Mouse (Mus musculus) hematopoietic multipotent progenitor cell, adult 10-12 weeks (in vitro differentiated cells): ENCODE data around the gene Gm11032. TPM values are rescaled to one million over a fixed set of nuclear protein-coding genes. Genes with fewer than 3 reads are reported as not detected.

Source experiments
- polyA plus RNA-seq: library from polyadenylated mRNA; stranded (reverse); fragments of >175 nt; gene quantifications from 2 replicates; pipeline ENCODE4 v1.2.3, GENCODE M21; 2012; ENCODE audit warnings: low replicate concordance

Gm11032 gene
- polyA plus RNA-seq = not detected in 2 replicates

GRCm38 (mm10) chr11:4620017-4620485, at the start of gene Gm11032:
Gene Gm11032 (plus strand): TSS chr11:4620067.

DNA sequence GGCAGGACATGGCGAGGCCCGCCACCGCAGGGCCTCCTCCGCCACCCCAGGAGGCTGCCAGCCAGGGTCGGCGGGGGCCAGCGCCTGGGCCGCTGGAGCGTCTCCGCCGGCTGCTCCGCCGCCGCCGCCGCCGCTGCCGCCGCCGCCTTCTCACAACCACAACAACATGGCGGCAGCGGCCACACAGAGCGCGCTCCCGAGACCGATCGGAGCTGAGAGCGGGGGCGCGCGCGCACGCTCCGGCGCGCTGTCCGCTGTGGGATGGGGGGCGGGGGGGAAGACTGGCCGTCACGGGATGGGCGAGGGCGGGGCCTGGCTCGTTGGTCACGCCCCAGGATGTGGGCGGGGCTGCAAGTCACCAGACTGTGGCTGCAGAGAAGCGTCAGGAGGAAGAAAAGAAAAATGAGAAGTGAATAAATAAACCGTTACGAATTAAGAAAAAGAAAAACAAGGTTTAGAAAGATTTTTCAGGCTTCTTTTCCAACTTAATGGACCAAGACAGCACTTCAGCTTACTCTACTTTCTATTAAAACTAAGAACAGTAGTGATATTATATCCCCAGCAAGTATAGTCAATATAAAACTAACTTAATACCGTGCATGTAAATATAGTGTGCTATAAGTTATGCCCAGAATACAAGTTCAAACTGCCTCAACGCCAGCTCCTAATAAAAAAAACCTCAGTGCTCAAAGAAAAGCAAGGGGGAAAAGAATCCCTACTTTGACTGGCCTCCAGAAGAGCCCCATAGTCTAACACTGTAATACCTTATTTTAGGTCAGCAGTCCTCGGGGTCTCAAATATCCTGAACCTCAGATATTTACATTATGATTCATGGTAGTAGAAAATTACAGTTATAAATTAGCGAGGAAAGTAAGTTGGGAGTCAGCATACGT, 25.0 kb upstream of the Gm11032 start, which contains the start of gene Mtmr3:
TSS of gene Mtmr3 (minus strand) at position 256 of the 893 bp plus-strand sequence.

GRCm38 (mm10) chr11:4637534-4638234, 17.8 kb downstream of the Gm11032 start, which contains the start of gene Ascc2:
Gene Ascc2 (plus strand): TSS chr11:4637747.

Other genes starting within 250 kb of the Gm11032 start
- gene Hormad2, start 179.0 kb upstream of the Gm11032 start, polyA plus RNA-seq = not detected in 2 replicates
- 19.1 and 29.2 TPM in 2 replicates for gene Mtmr3, start 25.2 kb upstream of the Gm11032 start, polyA plus RNA-seq
- gene Ascc2, start 17.7 kb downstream of the Gm11032 start, polyA plus RNA-seq = 21.9 and 22.2 TPM in 2 replicates
- 25.2 and 35.2 TPM in 2 replicates for gene Uqcr10, start 84.3 kb downstream of the Gm11032 start, polyA plus RNA-seq
- 70.2 and 135 TPM in 2 replicates for gene Zmat5, start 84.6 kb downstream of the Gm11032 start, polyA plus RNA-seq
- gene Cabp7, start 126.7 kb downstream of the Gm11032 start, polyA plus RNA-seq = 0.10 TPM in 1 of 2 replicates, not detected in the other
- gene Nf2, start 229.5 kb downstream of the Gm11032 start, polyA plus RNA-seq = 32.0 and 79.3 TPM in 2 replicates